Mouse (Mus musculus): ENCODE results near the gene Ppp1r15a. TPM values are rescaled to one million over a fixed set of nuclear protein-coding genes. Genes with fewer than 3 reads are reported as not detected.

Gene Ppp1r15a
- 280 and 325 TPM in 2 replicates for polyA plus RNA-seq (2015; fragmentation: Nextera tagmentation; extraction: Ambion mirVana)

- H3K27ac ChIP-seq (replicated peaks), result peak within 1 kb of the TSS; percentile 100
- peaks cover 38% of the 10 kb centered on the region for H3K36me3 ChIP-seq (replicated peaks)
- peak within 1 kb of the TSS; percentile 99 for H3K9ac ChIP-seq
- peak within 1 kb of the TSS; percentile 77 for H3K4me2 ChIP-seq
- H3K4me1 ChIP-seq (replicated peaks), result peaks cover 59% of the 10 kb centered on the region
- peaks cover 11% of the 10 kb centered on the region for H3K27me3 ChIP-seq
- under 1% methylated on average over 54 of the region's 54 CpGs for WGBS (ENCODE audit: insufficient replicate concordance)
- H3K9me3 ChIP-seq (replicated peaks), result no peaks in the 10 kb centered on the region
- ATAC-seq (ENCODE audit: insufficient read depth), result peak; percentile 61
- peak within 1 kb of the TSS; percentile 88 for H3K4me3 ChIP-seq (replicated peaks)
Measured at GRCm38 (mm10) chr7:45525809-45526473, at the start of gene Ppp1r15a, which contains the start of gene Plekha4. Gene Ppp1r15a (minus strand): TSS chr7:45526268. Gene Plekha4 (plus strand): TSS chr7:45526330.

- Histone ChIP-seq H3K9ac (peak overlapping the region; percentile 31), H3K4me1 (replicated peaks) (peaks cover 35% of the 10 kb centered on the region), H3K36me3 (replicated peaks) (peaks cover 40% of the 10 kb centered on the region), H3K9me3 (replicated peaks) (no peaks in the 10 kb centered on the region), H3K27me3 (no peaks in the 10 kb centered on the region), H3K27ac (replicated peaks) (peak overlapping the region; percentile 48), H3K4me2 (peak overlapping the region; percentile 45), H3K4me3 (replicated peaks) (peak overlapping the region; percentile 41)
- peak; percentile 59 for ATAC-seq (ENCODE audit: insufficient read depth)
- 69% methylated on average over 15 of the region's 15 CpGs for WGBS (ENCODE audit: insufficient replicate concordance)
Measured at GRCm38 (mm10) chr7:45574472-45575379, 48.7 kb upstream of the Ppp1r15a start.

- Histone ChIP-seq H3K27me3 (no peaks in the 10 kb centered on the region), H3K36me3 (replicated peaks) (peaks cover 40% of the 10 kb centered on the region), H3K4me2 (peak overlapping the region; percentile 45), H3K4me3 (replicated peaks) (peak overlapping the region; percentile 41), H3K27ac (replicated peaks) (peak overlapping the region; percentile 48; the same call in 1 of the 2 replicates), H3K9ac (0 out of 2 replicates have a peak overlapping the region, but pooled peaks have one; percentile 31), H3K9me3 (replicated peaks) (no peaks in the 10 kb centered on the region), H3K4me1 (replicated peaks) (peaks cover 43% of the 10 kb centered on the region)
- 53% methylated on average over 8 of the region's 8 CpGs for WGBS (ENCODE audit: insufficient replicate concordance)
- ATAC-seq (ENCODE audit: insufficient read depth), result no peak
Measured at GRCm38 (mm10) chr7:45573954-45574353, 47.9 kb upstream of the Ppp1r15a start.

GRCm38 (mm10) chr7:45571966-45572365 is 45.9 kb upstream of the Ppp1r15a start:
- peaks cover 23% of the 10 kb centered on the region for H3K36me3 ChIP-seq (replicated peaks)
- peaks cover 62% of the 10 kb centered on the region for H3K4me1 ChIP-seq (replicated peaks)
- no peak overlapping the region; the same call in 1 of the 2 replicates for H3K27ac ChIP-seq (replicated peaks)
- ATAC-seq (ENCODE audit: insufficient read depth), result no peak
- no peaks in the 10 kb centered on the region for H3K27me3 ChIP-seq
- 4% methylated on average over 1 of the region's 1 CpGs for WGBS (ENCODE audit: insufficient replicate concordance)
- no peak overlapping the region for H3K4me3 ChIP-seq (replicated peaks)
- no peak overlapping the region for H3K9ac ChIP-seq
- peak overlapping the region; percentile 96 for H3K4me2 ChIP-seq
- no peaks in the 10 kb centered on the region for H3K9me3 ChIP-seq (replicated peaks)

GRCm38 (mm10) chr7:45570103-45570741 is 44.2 kb upstream of the Ppp1r15a start, which contains the start of gene Bcat2:
Gene Bcat2 (plus strand): TSS chr7:45570153.
- peak; percentile 30 for ATAC-seq (ENCODE audit: insufficient read depth)

GRCm38 (mm10) chr7:45568601-45569473 is 42.8 kb upstream of the Ppp1r15a start:
- peak overlapping the region; percentile 83 for H3K4me2 ChIP-seq
- no peaks in the 10 kb centered on the region for H3K9me3 ChIP-seq (replicated peaks)
- H3K9ac ChIP-seq, result peak overlapping the region; percentile 44; the same call in 1 of the 2 replicates
- H3K4me3 ChIP-seq (replicated peaks), result peak overlapping the region; percentile 57
- 20% methylated on average over 10 of the region's 10 CpGs for WGBS (ENCODE audit: insufficient replicate concordance)
- peaks cover 72% of the 10 kb centered on the region for H3K4me1 ChIP-seq (replicated peaks)
- H3K36me3 ChIP-seq (replicated peaks), result peaks cover 3% of the 10 kb centered on the region
- no peaks in the 10 kb centered on the region for H3K27me3 ChIP-seq
- peak overlapping the region; percentile 81 for H3K27ac ChIP-seq (replicated peaks)
- peak; percentile 52 for ATAC-seq (ENCODE audit: insufficient read depth)

More at GRCm38 (mm10) chr7:45570103-45570741, 44.2 kb upstream of the Ppp1r15a start, which contains the start of gene Bcat2:
- peak within 1 kb of the TSS; percentile 96 for H3K4me2 ChIP-seq
- H3K4me1 ChIP-seq (replicated peaks), result peaks cover 65% of the 10 kb centered on the region
- H3K27ac ChIP-seq (replicated peaks), result peak within 1 kb of the TSS; percentile 81
- WGBS (ENCODE audit: insufficient replicate concordance), result 4% methylated on average over 42 of the region's 42 CpGs
- H3K4me3 ChIP-seq (replicated peaks), result peak within 1 kb of the TSS; percentile 77
- H3K36me3 ChIP-seq (replicated peaks), result peaks cover 7% of the 10 kb centered on the region
- H3K9ac ChIP-seq, result peak within 1 kb of the TSS; percentile 74
- no peaks in the 10 kb centered on the region for H3K9me3 ChIP-seq (replicated peaks)
- H3K27me3 ChIP-seq, result no peaks in the 10 kb centered on the region

GRCm38 (mm10) chr7:45567780-45568516 is 41.9 kb upstream of the Ppp1r15a start:
- WGBS (ENCODE audit: insufficient replicate concordance), result 1% methylated on average over 24 of the region's 24 CpGs
- H3K4me1 ChIP-seq (replicated peaks), result peaks cover 70% of the 10 kb centered on the region
- H3K9ac ChIP-seq, result peak overlapping the region; percentile 48
- H3K27me3 ChIP-seq, result no peaks in the 10 kb centered on the region
- peak overlapping the region; percentile 57 for H3K4me3 ChIP-seq (replicated peaks)
- peak; percentile 95 for ATAC-seq (ENCODE audit: insufficient read depth)
- H3K27ac ChIP-seq (replicated peaks), result peak overlapping the region; percentile 81
- H3K9me3 ChIP-seq (replicated peaks), result no peaks in the 10 kb centered on the region
- peak overlapping the region; percentile 83 for H3K4me2 ChIP-seq
- H3K36me3 ChIP-seq (replicated peaks), result no peaks in the 10 kb centered on the region; the same call in 1 of the 2 replicates

- Histone ChIP-seq H3K36me3 (replicated peaks) (no peaks in the 10 kb centered on the region; the same call in 1 of the 2 replicates), H3K4me2 (peak overlapping the region; percentile 83), H3K27ac (replicated peaks) (peak overlapping the region; percentile 81), H3K4me1 (replicated peaks) (peaks cover 68% of the 10 kb centered on the region), H3K9me3 (replicated peaks) (no peaks in the 10 kb centered on the region), H3K27me3 (no peaks in the 10 kb centered on the region), H3K4me3 (replicated peaks) (no peak overlapping the region), H3K9ac (peak overlapping the region; percentile 48)
- WGBS (ENCODE audit: insufficient replicate concordance), result 74% methylated on average over 8 of the region's 8 CpGs
- no peak for ATAC-seq (ENCODE audit: insufficient read depth)
Measured at GRCm38 (mm10) chr7:45567112-45567779, 41.2 kb upstream of the Ppp1r15a start.

- Histone ChIP-seq H3K27me3 (no peaks in the 10 kb centered on the region), H3K4me2 (no peak overlapping the region), H3K27ac (replicated peaks) (no peak overlapping the region), H3K4me1 (replicated peaks) (peaks cover 68% of the 10 kb centered on the region), H3K4me3 (replicated peaks) (no peak overlapping the region), H3K9ac (no peak overlapping the region), H3K36me3 (replicated peaks) (no peaks in the 10 kb centered on the region), H3K9me3 (replicated peaks) (no peaks in the 10 kb centered on the region)
- 77% methylated on average over 9 of the region's 9 CpGs for WGBS (ENCODE audit: insufficient replicate concordance)
- no peak for ATAC-seq (ENCODE audit: insufficient read depth)
Measured at GRCm38 (mm10) chr7:45565446-45565845, 39.4 kb upstream of the Ppp1r15a start.

Data from liver, embryonic 15.5 days (tissue).